Mouse (Mus musculus) intestine, embryonic 15.5 days (tissue): Measurements from ENCODE around the gene Hmgb1. TPM values are rescaled to one million over a fixed set of nuclear protein-coding genes. Genes with fewer than 3 reads are reported as not detected.
A peak's percentile ranks its signal among the peaks of the same experiment; 100 is the strongest.

ENCODE experiments used
- ATAC-seq: fragments of 200-750 bp; cut with Nextera tagmentation; 2 replicates; pipeline ENCODE4 v1.8.0; 2017; ENCODE audit warnings: moderate TSS enrichment, moderate library complexity
- H3K27ac ChIP-seq: fragments of 300-500 bp; sonication (generic); 2 replicates; pipeline ENCODE4 v1.5.1; 2015; ENCODE audit warnings: mild to moderate bottlenecking, inconsistent platforms
- H3K27me3 ChIP-seq: fragments of 300-500 bp; sonication (generic); replicated peaks from 2 replicates; pipeline ENCODE4 v1.6.1; 2015; ENCODE audit warnings: inconsistent platforms
- H3K36me3 ChIP-seq: fragments of 300-500 bp; sonication (generic); 2 replicates; pipeline ENCODE4 v1.6.1; 2015; ENCODE audit warnings: inconsistent platforms
- H3K4me1 ChIP-seq: fragments of 300-500 bp; sonication (generic); replicated peaks from 2 replicates; pipeline ENCODE4 v1.6.1; 2015; ENCODE audit warnings: inconsistent platforms
- H3K4me2 ChIP-seq: fragments of 300-500 bp; sonication (generic); replicated peaks from 2 replicates; pipeline ENCODE4 v1.6.1; 2015; ENCODE audit warnings: mild to moderate bottlenecking, inconsistent platforms
- H3K4me3 ChIP-seq: fragments of 300-500 bp; sonication (generic); replicated peaks from 2 replicates; pipeline ENCODE4 v1.5.1; 2015; ENCODE audit warnings: inconsistent platforms
- H3K9ac ChIP-seq: fragments of 300-500 bp; sonication (generic); 2 replicates; pipeline ENCODE4 v1.6.1; 2015; ENCODE audit warnings: inconsistent platforms
- H3K9me3 ChIP-seq: fragments of 300-500 bp; sonication (generic); 2 replicates; pipeline ENCODE4 v1.6.1; 2016; ENCODE audit warnings: inconsistent platforms
- WGBS: fragments of 180-500 bp; shearing (Covaris S2); methylation state at CpG from one replicate; pipeline ENCODE4 v1.1.7; 2015; 5-methylcytosine and 5-hydroxymethylcytosine counted together
- polyA plus RNA-seq: library from polyadenylated mRNA; unstranded; fragments of >200 nt; fragmentation: Nextera tagmentation; extraction: Ambion mirVana; gene quantifications from 2 replicates; pipeline ENCODE4 v1.2.1, GENCODE M21; 2015

Gene Hmgb1
- polyA plus RNA-seq, 1 experiment from 2014 or later: 1,306 TPM

DNA sequence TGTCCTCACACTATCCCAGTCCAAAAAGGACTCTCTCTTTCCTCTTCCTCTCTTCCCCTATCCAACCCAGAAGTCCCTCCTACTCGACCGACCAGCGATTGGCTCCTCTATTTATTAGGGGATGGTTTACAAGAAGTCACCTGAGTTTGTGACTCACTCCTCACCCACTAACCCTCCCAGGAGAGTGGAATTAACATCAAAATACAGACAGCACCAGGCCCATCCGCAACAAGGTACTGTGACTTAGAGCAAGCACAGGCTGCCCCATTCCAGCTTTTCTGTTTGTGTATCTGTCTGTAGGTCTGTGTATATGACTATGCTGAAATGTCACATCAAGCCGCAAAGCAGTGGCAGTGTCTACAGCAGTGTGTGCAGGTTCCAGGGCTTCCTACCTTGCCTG, 71.7 kb downstream of the Hmgb1 start:
- Histone ChIP-seq H3K9me3 (no peaks in the 10 kb centered on the region), H3K4me1 (no peaks in the 10 kb centered on the region), H3K36me3 (no peaks in the 10 kb centered on the region), H3K27ac (no peak overlapping the region), H3K4me2 (no peak overlapping the region), H3K27me3 (no peaks in the 10 kb centered on the region), H3K4me3 (no peak overlapping the region), H3K9ac (no peak overlapping the region)
- 70% methylated on average over 5 of the region's 5 CpGs for WGBS
- no peak for ATAC-seq

GRCm38 (mm10) chr5:149109220-149109619, 75.1 kb downstream of the Hmgb1 start:
- Histone ChIP-seq H3K9me3 (no peaks in the 10 kb centered on the region), H3K27ac (no peak overlapping the region), H3K9ac (no peak overlapping the region), H3K4me1 (no peaks in the 10 kb centered on the region), H3K27me3 (no peaks in the 10 kb centered on the region), H3K4me3 (no peak overlapping the region), H3K4me2 (no peak overlapping the region), H3K36me3 (no peaks in the 10 kb centered on the region)
- 75% methylated on average over 3 of the region's 3 CpGs for WGBS
- no peak; the same call in 1 of the 2 replicates for ATAC-seq

DNA sequence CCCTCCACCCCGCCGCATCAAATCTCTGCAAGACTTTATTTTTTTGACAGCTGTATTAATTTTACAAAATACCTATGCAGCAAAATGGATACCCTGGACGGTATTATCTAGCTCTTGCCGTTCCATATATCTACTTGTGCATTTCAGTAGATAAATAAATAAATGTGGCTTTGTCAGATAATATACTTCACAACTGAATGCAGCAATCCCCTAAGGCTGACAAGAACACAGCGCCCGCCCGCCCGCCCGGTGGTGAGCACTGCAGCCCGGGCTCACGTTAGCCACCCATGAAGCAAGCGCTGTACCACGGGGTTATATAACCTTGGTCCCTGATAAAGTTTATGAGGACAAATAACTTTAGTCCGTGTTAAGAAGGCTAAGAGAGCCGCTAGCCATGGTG, 76.1 kb downstream of the Hmgb1 start:
- Histone ChIP-seq H3K36me3 (no peaks in the 10 kb centered on the region), H3K4me1 (no peaks in the 10 kb centered on the region), H3K9ac (no peak overlapping the region), H3K4me3 (no peak overlapping the region), H3K9me3 (no peaks in the 10 kb centered on the region), H3K27me3 (no peaks in the 10 kb centered on the region), H3K27ac (no peak overlapping the region), H3K4me2 (no peak overlapping the region)
- peak; percentile 71 for ATAC-seq
- 70% methylated on average over 15 of the region's 15 CpGs for WGBS

DNA sequence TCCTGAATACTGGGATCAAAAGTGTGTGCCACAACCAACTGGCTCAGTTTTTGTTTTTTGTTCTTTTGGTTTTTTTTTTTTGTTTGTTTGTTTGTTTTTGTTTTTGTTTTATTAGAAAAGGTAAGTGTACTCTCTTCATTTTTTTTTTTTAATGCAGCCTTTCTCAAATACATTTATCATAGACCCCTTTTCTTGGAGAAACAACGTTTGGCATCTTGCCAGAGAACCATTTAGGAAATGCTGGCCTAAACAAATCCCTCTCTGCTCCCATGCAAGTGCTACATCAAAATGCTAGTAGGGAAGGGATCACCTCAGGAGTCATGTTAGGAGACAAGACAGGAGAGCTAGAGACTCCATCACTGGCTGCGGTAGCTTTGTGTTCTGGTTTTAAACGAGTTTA, 76.7 kb downstream of the Hmgb1 start:
- Histone ChIP-seq H3K27me3 (no peaks in the 10 kb centered on the region), H3K36me3 (no peaks in the 10 kb centered on the region), H3K4me2 (no peak overlapping the region), H3K4me1 (no peaks in the 10 kb centered on the region), H3K27ac (no peak overlapping the region), H3K9me3 (no peaks in the 10 kb centered on the region), H3K4me3 (no peak overlapping the region), H3K9ac (no peak overlapping the region)
- WGBS: 34% methylated on average over 3 of the region's 3 CpGs
- ATAC-seq: no peak

GRCm38 (mm10) chr5:149104096-149104725, 80.1 kb downstream of the Hmgb1 start:
- Histone ChIP-seq H3K4me3 (no peak overlapping the region), H3K9me3 (no peaks in the 10 kb centered on the region), H3K27ac (no peak overlapping the region), H3K36me3 (no peaks in the 10 kb centered on the region), H3K4me1 (no peaks in the 10 kb centered on the region), H3K9ac (no peak overlapping the region), H3K4me2 (no peak overlapping the region), H3K27me3 (no peaks in the 10 kb centered on the region)
- ATAC-seq: no peak
- WGBS: 84% methylated on average over 8 of the region's 8 CpGs

DNA sequence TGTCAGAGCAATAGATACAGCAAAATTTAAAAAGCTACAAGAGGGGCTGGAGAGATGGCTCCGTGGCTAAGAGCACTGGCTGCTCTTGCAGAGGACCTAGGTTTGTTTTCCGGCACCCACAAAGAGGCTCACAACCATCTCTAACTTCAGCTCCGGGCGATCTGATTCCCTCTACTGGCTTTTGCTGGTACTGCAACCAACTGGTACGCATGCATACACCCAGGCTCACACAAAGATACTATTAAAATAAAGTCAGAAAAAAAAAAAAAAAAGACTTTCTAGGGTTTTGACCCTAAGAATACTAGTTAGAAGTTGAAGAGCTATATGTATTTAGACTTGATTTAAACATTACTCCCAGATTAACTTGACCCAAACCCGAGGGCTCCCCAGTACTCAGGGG, 82.4 kb downstream of the Hmgb1 start:
- no peak overlapping the region for H3K27ac ChIP-seq
- no peaks in the 10 kb centered on the region for H3K4me1 ChIP-seq
- H3K4me3 ChIP-seq: no peak overlapping the region
- ATAC-seq: no peak
- H3K9ac ChIP-seq: no peak overlapping the region
- H3K4me2 ChIP-seq: no peak overlapping the region
- H3K9me3 ChIP-seq: no peaks in the 10 kb centered on the region
- H3K27me3 ChIP-seq: no peaks in the 10 kb centered on the region
- 87% methylated on average over 6 of the region's 6 CpGs for WGBS
- H3K36me3 ChIP-seq: no peaks in the 10 kb centered on the region

- no peaks in the 10 kb centered on the region for H3K36me3 ChIP-seq
- H3K9ac ChIP-seq: no peak overlapping the region
- ATAC-seq: no peak
- WGBS: 73% methylated on average over 3 of the region's 3 CpGs
- H3K4me3 ChIP-seq: no peak overlapping the region
- H3K4me2 ChIP-seq: no peak overlapping the region
- no peaks in the 10 kb centered on the region for H3K4me1 ChIP-seq
- no peaks in the 10 kb centered on the region for H3K27me3 ChIP-seq
- no peak overlapping the region for H3K27ac ChIP-seq
- H3K9me3 ChIP-seq: no peaks in the 10 kb centered on the region
Measured at GRCm38 (mm10) chr5:149100091-149100490, 84.2 kb downstream of the Hmgb1 start.

DNA sequence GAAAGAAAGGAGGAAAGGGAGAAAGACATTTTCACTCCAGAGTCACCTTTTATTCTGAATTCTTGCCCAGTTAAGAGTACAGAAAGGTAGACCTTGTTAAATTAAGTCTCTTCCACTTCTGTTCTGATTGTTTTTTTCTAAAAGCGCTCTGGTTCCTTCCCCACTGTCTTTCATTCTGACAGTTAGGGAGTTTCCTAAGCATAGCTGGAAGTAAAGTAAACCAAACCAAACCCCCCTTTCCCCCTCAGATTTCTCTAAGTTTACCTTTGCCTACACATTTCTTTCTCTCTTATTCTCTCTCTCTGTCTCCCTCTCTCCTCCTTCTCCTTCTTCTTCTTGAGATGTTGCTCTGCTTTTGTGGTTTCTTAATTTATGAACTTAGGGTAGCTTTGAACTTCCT, 85.3 kb downstream of the Hmgb1 start:
- Histone ChIP-seq H3K4me2 (no peak overlapping the region), H3K27ac (no peak overlapping the region), H3K27me3 (no peaks in the 10 kb centered on the region), H3K36me3 (no peaks in the 10 kb centered on the region), H3K4me3 (no peak overlapping the region), H3K4me1 (no peaks in the 10 kb centered on the region), H3K9ac (no peak overlapping the region), H3K9me3 (no peaks in the 10 kb centered on the region)
- WGBS: 49% methylated on average over 1 of the region's 1 CpGs
- no peak for ATAC-seq

DNA sequence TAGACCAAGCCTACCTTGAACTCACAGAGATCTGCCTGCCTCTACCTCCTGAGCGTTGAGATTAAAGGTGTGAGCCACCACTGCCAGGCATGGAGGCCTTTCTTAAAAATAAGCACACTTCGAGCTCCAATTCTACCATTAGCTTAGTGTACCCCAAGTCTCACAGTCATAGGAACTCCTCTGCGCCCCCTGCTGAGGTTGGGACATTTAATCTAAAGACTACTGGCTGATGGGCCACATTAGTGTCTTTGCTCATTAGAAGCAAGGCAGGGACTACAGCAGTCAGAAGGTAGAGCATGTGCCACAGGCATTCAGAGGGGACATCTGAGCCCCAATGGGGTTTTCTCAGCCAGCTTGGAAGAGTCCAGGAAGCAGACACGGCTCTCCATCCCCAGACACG, 86.4 kb downstream of the Hmgb1 start:
- Histone ChIP-seq H3K4me2 (no peak overlapping the region), H3K9me3 (no peaks in the 10 kb centered on the region), H3K4me3 (no peak overlapping the region), H3K27ac (no peak overlapping the region), H3K27me3 (no peaks in the 10 kb centered on the region), H3K36me3 (no peaks in the 10 kb centered on the region), H3K9ac (no peak overlapping the region), H3K4me1 (no peaks in the 10 kb centered on the region)
- WGBS: 85% methylated on average over 5 of the region's 5 CpGs
- no peak for ATAC-seq

DNA sequence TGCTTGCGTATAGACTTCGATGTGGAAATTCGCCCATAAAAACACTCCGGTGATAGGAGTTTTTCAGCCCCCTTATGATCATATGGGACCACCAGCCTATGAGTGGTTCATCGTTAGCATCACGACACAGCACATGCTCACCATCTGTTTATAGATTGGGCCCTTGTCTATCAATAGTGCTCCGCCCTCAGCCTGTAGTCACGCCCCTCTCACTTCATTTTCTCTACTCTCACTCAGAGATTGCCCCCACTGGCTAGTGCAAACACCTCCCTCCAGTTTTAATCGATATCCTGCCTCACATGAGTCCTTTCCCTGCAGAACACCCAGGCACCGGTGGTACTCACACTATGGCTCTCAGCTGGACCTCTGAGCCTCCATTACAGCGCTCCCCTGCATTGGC, 88.0 kb downstream of the Hmgb1 start:
- no peak overlapping the region for H3K4me3 ChIP-seq
- no peak overlapping the region for H3K9ac ChIP-seq
- H3K4me2 ChIP-seq: no peak overlapping the region
- no peaks in the 10 kb centered on the region for H3K4me1 ChIP-seq
- H3K36me3 ChIP-seq: no peaks in the 10 kb centered on the region
- 54% methylated on average over 11 of the region's 11 CpGs for WGBS
- no peaks in the 10 kb centered on the region for H3K9me3 ChIP-seq
- H3K27me3 ChIP-seq: no peaks in the 10 kb centered on the region
- no peak for ATAC-seq
- H3K27ac ChIP-seq: no peak overlapping the region

- 86% methylated on average over 5 of the region's 5 CpGs for WGBS
- no peaks in the 10 kb centered on the region for H3K9me3 ChIP-seq
- H3K27me3 ChIP-seq: no peaks in the 10 kb centered on the region
- no peak overlapping the region for H3K4me2 ChIP-seq
- H3K9ac ChIP-seq: no peak overlapping the region
- H3K27ac ChIP-seq: no peak overlapping the region
- H3K4me1 ChIP-seq: no peaks in the 10 kb centered on the region
- H3K4me3 ChIP-seq: no peak overlapping the region
- no peaks in the 10 kb centered on the region for H3K36me3 ChIP-seq
- no peak for ATAC-seq
Measured at GRCm38 (mm10) chr5:149092926-149093325, 91.4 kb downstream of the Hmgb1 start.

- Histone ChIP-seq H3K27ac (no peak overlapping the region), H3K9ac (no peak overlapping the region), H3K4me2 (no peak overlapping the region), H3K27me3 (no peaks in the 10 kb centered on the region), H3K4me3 (no peak overlapping the region), H3K36me3 (no peaks in the 10 kb centered on the region), H3K4me1 (no peaks in the 10 kb centered on the region), H3K9me3 (no peaks in the 10 kb centered on the region)
- no peak for ATAC-seq
- 85% methylated on average over 4 of the region's 4 CpGs for WGBS
Measured at GRCm38 (mm10) chr5:149092526-149092925, 91.8 kb downstream of the Hmgb1 start.

DNA sequence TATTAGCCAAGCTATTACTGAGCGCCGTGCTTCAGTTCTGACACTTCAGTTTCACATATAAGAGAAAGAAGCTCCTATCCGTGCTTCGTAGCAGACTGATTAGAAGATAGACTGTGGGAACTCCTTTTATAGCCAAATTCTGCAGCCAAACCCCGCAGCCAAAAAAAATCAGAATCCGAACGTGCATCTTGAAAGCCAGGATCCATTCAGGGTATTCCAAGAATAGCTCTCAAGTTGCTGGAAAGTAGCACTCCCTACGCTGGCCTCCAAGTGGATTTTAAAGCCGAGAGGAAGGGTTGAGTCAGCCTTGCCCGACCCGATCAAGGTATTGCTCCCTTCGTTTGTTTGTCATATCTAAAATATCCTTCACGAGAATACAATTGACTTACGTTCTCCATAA, 93.0 kb downstream of the Hmgb1 start:
- no peaks in the 10 kb centered on the region for H3K27me3 ChIP-seq
- H3K9ac ChIP-seq: no peak overlapping the region
- no peak overlapping the region for H3K27ac ChIP-seq
- ATAC-seq: no peak
- H3K4me2 ChIP-seq: no peak overlapping the region
- no peaks in the 10 kb centered on the region for H3K36me3 ChIP-seq
- H3K4me3 ChIP-seq: no peak overlapping the region
- WGBS: 85% methylated on average over 14 of the region's 14 CpGs
- no peaks in the 10 kb centered on the region for H3K9me3 ChIP-seq
- H3K4me1 ChIP-seq: no peaks in the 10 kb centered on the region
